Mouse (Mus musculus): ENCODE data around the gene Plekhb1.
A peak's percentile ranks its signal among the peaks of the same experiment; 100 is the strongest.

Plekhb1 gene

GRCm38 (mm10) chr7:100658093-100658578 is 4.1 kb downstream of the Plekhb1 start:
- no peak for DNase-seq (ENCODE audit: low spot score in 2 of 2)

GRCm38 (mm10) chr7:100656739-100657138 is 5.5 kb downstream of the Plekhb1 start:
- DNase-seq (ENCODE audit: low spot score in 2 of 2), result peak in 1 of 2 experiments; percentile 38

- DNase-seq (ENCODE audit: low spot score in 2 of 2), result no peak
These were observed 7.8 kb downstream of the Plekhb1 start for GRCm38 (mm10) chr7:100654441-100654840.

GRCm38 (mm10) chr7:100653480-100654266 is 8.5 kb downstream of the Plekhb1 start:
- DNase-seq (ENCODE audit: low spot score in 2 of 2), result peak in 1 of 2 experiments; percentile 62

- no peak for DNase-seq (ENCODE audit: low spot score in 2 of 2)
These were observed 11.2 kb downstream of the Plekhb1 start for GRCm38 (mm10) chr7:100651011-100651410.

- DNase-seq (ENCODE audit: low spot score in 2 of 2), result no peak
These were observed 11.8 kb downstream of the Plekhb1 start for GRCm38 (mm10) chr7:100650421-100650820.

- DNase-seq (ENCODE audit: low spot score in 2 of 2), result no peak
These were observed 12.4 kb downstream of the Plekhb1 start for GRCm38 (mm10) chr7:100649826-100650225.

GRCm38 (mm10) chr7:100649095-100649494 is 13.1 kb downstream of the Plekhb1 start:
- no peak for DNase-seq (ENCODE audit: low spot score in 2 of 2)

GRCm38 (mm10) chr7:100645147-100645546 is 17.1 kb downstream of the Plekhb1 start:
- peak; percentile 76 to 83 for DNase-seq (ENCODE audit: low spot score in 2 of 2)

GRCm38 (mm10) chr7:100642413-100642812 is 19.8 kb downstream of the Plekhb1 start:
- no peak for DNase-seq (ENCODE audit: low spot score in 2 of 2)

GRCm38 (mm10) chr7:100637657-100638056 is 24.6 kb downstream of the Plekhb1 start:
- no peak for DNase-seq (ENCODE audit: low spot score in 2 of 2)

- DNase-seq (ENCODE audit: low spot score in 2 of 2), result no peak
These were observed 37.7 kb downstream of the Plekhb1 start for GRCm38 (mm10) chr7:100624538-100624937.

GRCm38 (mm10) chr7:100622277-100622676 is 39.9 kb downstream of the Plekhb1 start:
- no peak for DNase-seq (ENCODE audit: low spot score in 2 of 2)

GRCm38 (mm10) chr7:100616121-100616857 is 45.9 kb downstream of the Plekhb1 start:
- DNase-seq (ENCODE audit: low spot score in 2 of 2), result no peak

GRCm38 (mm10) chr7:100608910-100609309 is 53.3 kb downstream of the Plekhb1 start:
- DNase-seq (ENCODE audit: low spot score in 2 of 2), result no peak

GRCm38 (mm10) chr7:100608130-100608741 is 54.0 kb downstream of the Plekhb1 start, which contains the start of gene Mrpl48:
TSS of gene Mrpl48 (minus strand) at chr7:100608301.
- peak; percentile 54 to 65 for DNase-seq (ENCODE audit: low spot score in 2 of 2)

- peak; percentile 98 for DNase-seq (ENCODE audit: low spot score in 2 of 2)
These were observed 54.7 kb downstream of the Plekhb1 start, which contains the start of gene Rab6a for GRCm38 (mm10) chr7:100607214-100608129. TSS of gene Rab6a (plus strand) at chr7:100607410.

GRCm38 (mm10) chr7:100600211-100600610 is 62.0 kb downstream of the Plekhb1 start:
- DNase-seq (ENCODE audit: low spot score in 2 of 2), result peak; percentile 25 to 55

- no peak for DNase-seq (ENCODE audit: low spot score in 2 of 2)
These were observed 68.9 kb downstream of the Plekhb1 start for GRCm38 (mm10) chr7:100593349-100593748.

Measured in frontal cortex, postnatal 36 days (tissue).